In genomic region chr11:117832086-117832969, GRCm38 (mm10) we compare ENCODE assay signal across 8 mouse cellular contexts. TPM values are rescaled to one million over a fixed set of nuclear protein-coding genes. Genes with fewer than 3 reads are reported as not detected.
DNase-seq lines count a peak whose midpoint lies in the region; ATAC-seq and TF ChIP-seq lines count a peak whose summit lies in the region.

No protein-coding gene starts in this region.

- no peaks in the 10 kb centered on the region for H3K79me2 ChIP-seq in heart, adult 2 months (replicated peaks; ENCODE audit: control insufficient read depth, insufficient read depth, low read length)

- peak overlapping the region; percentile 41 for H3K4me2 ChIP-seq in embryonic facial prominence, embryonic 11.5 days (ENCODE audit: low read depth, low read length)
- H3K4me2 ChIP-seq in liver, embryonic 11.5 days: peak overlapping the region; percentile 67
- H3K4me2 ChIP-seq in stomach, embryonic 15.5 days: peak overlapping the region; percentile 55

- H3K9me3 ChIP-seq in embryonic facial prominence, embryonic 11.5 days (replicated peaks; ENCODE audit: control insufficient read depth, low read length): no peaks in the 10 kb centered on the region
- H3K9me3 ChIP-seq in liver, embryonic 11.5 days (ENCODE audit: control insufficient read depth, low read length): no peaks in the 10 kb centered on the region
- H3K9me3 ChIP-seq in stomach, embryonic 15.5 days: no peaks in the 10 kb centered on the region

- H3K4me1 ChIP-seq in embryonic facial prominence, embryonic 11.5 days (ENCODE audit: control insufficient read depth, insufficient read depth, low read length): no peaks in the 10 kb centered on the region; the same call in 1 of the 2 replicates
- peaks cover 22% of the 10 kb centered on the region for H3K4me1 ChIP-seq in heart, adult 2 months (ENCODE audit: control insufficient read depth, insufficient read depth, low read length)
- H3K4me1 ChIP-seq in liver, embryonic 11.5 days (replicated peaks; ENCODE audit: control insufficient read depth, insufficient read depth, low read length): peaks cover 58% of the 10 kb centered on the region
- peaks cover 40% of the 10 kb centered on the region for H3K4me1 ChIP-seq in stomach, embryonic 15.5 days

- H3K27ac ChIP-seq in embryonic facial prominence, embryonic 11.5 days (replicated peaks; ENCODE audit: low read depth, low read length): no peak overlapping the region
- no peak overlapping the region for H3K27ac ChIP-seq in heart, adult 2 months
- H3K27ac ChIP-seq in liver, embryonic 11.5 days (ENCODE audit: low read depth, low read length): peak overlapping the region; percentile 35; the same call in 1 of the 2 replicates
- H3K27ac ChIP-seq in stomach, embryonic 15.5 days: no peak overlapping the region

- peak overlapping the region; percentile 15 for H3K4me3 ChIP-seq in embryonic facial prominence, embryonic 11.5 days (ENCODE audit: low read depth, low read length)
- peak overlapping the region; percentile 30 for H3K4me3 ChIP-seq in heart, adult 2 months
- peak overlapping the region; percentile 42 for H3K4me3 ChIP-seq in liver, embryonic 11.5 days (ENCODE audit: low read depth, low read length)
- H3K4me3 ChIP-seq in stomach, embryonic 15.5 days (replicated peaks): peak overlapping the region; percentile 33

- H3K9ac ChIP-seq in embryonic facial prominence, embryonic 11.5 days (replicated peaks; ENCODE audit: low read length): peak overlapping the region; percentile 13; the same call in 1 of the 2 replicates
- peak overlapping the region; percentile 5; the same call in 1 of the 2 replicates for H3K9ac ChIP-seq in heart, adult 2 months (ENCODE audit: low read depth, low read length)
- H3K9ac ChIP-seq in liver, embryonic 11.5 days (ENCODE audit: low read depth, low read length): peak overlapping the region; percentile 44
- no peak overlapping the region for H3K9ac ChIP-seq in stomach, embryonic 15.5 days

- TF ChIP-seq EP300 in heart, adult 2 months (IDR thresholded peaks at IDR 0.05; ENCODE audit: insufficient read depth, low read depth, low read length): no peak

- DNase-seq in A20 (ENCODE audit: low read depth, low spot score): peak; percentile 98
- peak; percentile 65 for DNase-seq in adrenal gland, adult 2 months
- peak; percentile 75 for DNase-seq in embryonic facial prominence, embryonic 11.5 days (ENCODE audit: low spot score)
- DNase-seq in heart, adult 2 months: peak; percentile 81 to 83
- peak; percentile 57 to 80 for DNase-seq in kidney, adult 8-10 months
- peak; percentile 88 for DNase-seq in liver, embryonic 11.5 days (ENCODE audit: low spot score)
- peak; percentile 73 to 82 for DNase-seq in monocyte, adult 2 months (ENCODE audit: low read depth in 1 of 2, low spot score in 2 of 2)

- ATAC-seq in embryonic facial prominence, embryonic 11.5 days (replicated peaks; ENCODE audit: insufficient number of reproducible peaks, low FRiP score, low TSS enrichment, low read depth): peak; percentile 46; the same call in 1 of the 2 replicates
- peak; percentile 78 for ATAC-seq in liver, embryonic 11.5 days (replicated peaks; ENCODE audit: low FRiP score)
- ATAC-seq in stomach, embryonic 15.5 days (ENCODE audit: insufficient read depth, low FRiP score, low read depth): peak; percentile 45; the same call in 1 of the 2 replicates

- H3K27me3 ChIP-seq in embryonic facial prominence, embryonic 11.5 days (ENCODE audit: control insufficient read depth, insufficient read depth, low read length): no peaks in the 10 kb centered on the region
- no peaks in the 10 kb centered on the region for H3K27me3 ChIP-seq in heart, adult 2 months (ENCODE audit: control insufficient read depth, insufficient read depth, low read length)
- no peaks in the 10 kb centered on the region for H3K27me3 ChIP-seq in liver, embryonic 11.5 days (replicated peaks; ENCODE audit: control insufficient read depth, insufficient read depth, low read length)
- H3K27me3 ChIP-seq in stomach, embryonic 15.5 days (replicated peaks): no peaks in the 10 kb centered on the region

- intact Hi-C loops in heart, adult 2 months (cut with DNase I): no loop called here

- TF ChIP-seq POLR2A in heart, adult 2 months (IDR thresholded peaks at IDR 0.05; ENCODE audit: insufficient read depth, low read depth, low read length): no peak

- H3K36me3 ChIP-seq in embryonic facial prominence, embryonic 11.5 days (replicated peaks; ENCODE audit: control insufficient read depth, insufficient read depth, low read depth, low read length): no peaks in the 10 kb centered on the region
- no peaks in the 10 kb centered on the region for H3K36me3 ChIP-seq in heart, adult 2 months (ENCODE audit: control insufficient read depth, insufficient read depth, low read length)
- H3K36me3 ChIP-seq in liver, embryonic 11.5 days (ENCODE audit: control insufficient read depth, insufficient read depth, low read length): no peaks in the 10 kb centered on the region
- H3K36me3 ChIP-seq in stomach, embryonic 15.5 days: no peaks in the 10 kb centered on the region

- peak; percentile 80 for TF ChIP-seq CTCF in heart, adult 2 months (IDR thresholded peaks at IDR 0.05)

- 18% methylated on average over 28 of the region's 28 CpGs for WGBS in embryonic facial prominence, embryonic 11.5 days
- WGBS in heart, adult 2 months: 30% methylated on average over 28 of the region's 28 CpGs
- WGBS in liver, embryonic 11.5 days: 14% methylated on average over 28 of the region's 28 CpGs
- WGBS in stomach, embryonic 15.5 days: 21% methylated on average over 28 of the region's 28 CpGs

RNA-seq across cellular contexts. Expression of gene Tk1, which starts 6.4 kb away (rescaled TPM):
- 1 to 10 TPM; 2.2 to 3.1 TPM for total RNA-seq in adrenal gland, adult 2 months (2021)
- polyA plus RNA-seq in adrenal gland, adult 2 months (2012; rRNA removed): 8.6 and 10.2 TPM in 2 replicates
- polyA plus RNA-seq in embryonic facial prominence, embryonic 11.5 days (2014; fragmentation: Nextera tagmentation; extraction: Ambion mirVana): 127 and 132 TPM in 2 replicates
- 1 to 10 TPM; 1.9 to 2.0 TPM for total RNA-seq in heart, adult 2 months (2021)
- polyA plus RNA-seq in heart, adult 2 months (2012; rRNA removed): 3.0 and 3.7 TPM in 2 replicates
- polyA plus RNA-seq in liver, embryonic 11.5 days (2014; fragmentation: Nextera tagmentation; extraction: Ambion mirVana): 185 and 192 TPM in 2 replicates
- 139 and 142 TPM in 2 replicates for polyA plus RNA-seq in stomach, embryonic 15.5 days (2015; fragmentation: Nextera tagmentation; extraction: Ambion mirVana)

RNA-seq across cellular contexts. Expression of gene Afmid, which starts 6.6 kb away (rescaled TPM):
- 1 to 10 TPM; 5.5 to 6.8 TPM for total RNA-seq in adrenal gland, adult 2 months (2021)
- 9.3 and 9.6 TPM in 2 replicates for polyA plus RNA-seq in adrenal gland, adult 2 months (2012; rRNA removed)
- 3.3 and 4.3 TPM in 2 replicates for polyA plus RNA-seq in embryonic facial prominence, embryonic 11.5 days (2014; fragmentation: Nextera tagmentation; extraction: Ambion mirVana)
- total RNA-seq in heart, adult 2 months (2021): 1 to 10 TPM; 2.5 to 3.2 TPM
- polyA plus RNA-seq in heart, adult 2 months (2012; rRNA removed): 11.8 and 14.3 TPM in 2 replicates
- 8.4 and 11.1 TPM in 2 replicates for polyA plus RNA-seq in liver, embryonic 11.5 days (2014; fragmentation: Nextera tagmentation; extraction: Ambion mirVana)
- polyA plus RNA-seq in stomach, embryonic 15.5 days (2015; fragmentation: Nextera tagmentation; extraction: Ambion mirVana): 7.2 and 7.4 TPM in 2 replicates

RNA-seq across cellular contexts. Expression of gene Birc5, which starts 16.7 kb away (rescaled TPM):
- total RNA-seq in adrenal gland, adult 2 months (2021): 1 to 10 TPM; 1.1 to 2.8 TPM
- 2.1 and 2.6 TPM in 2 replicates for polyA plus RNA-seq in adrenal gland, adult 2 months (2012; rRNA removed)
- polyA plus RNA-seq in embryonic facial prominence, embryonic 11.5 days (2014; fragmentation: Nextera tagmentation; extraction: Ambion mirVana): 416 and 441 TPM in 2 replicates
- total RNA-seq in heart, adult 2 months (2021): under 1 TPM; 0.18 to 0.80 TPM
- 0.35 and 0.79 TPM in 2 replicates for polyA plus RNA-seq in heart, adult 2 months (2012; rRNA removed)
- polyA plus RNA-seq in liver, embryonic 11.5 days (2014; fragmentation: Nextera tagmentation; extraction: Ambion mirVana): 430 and 440 TPM in 2 replicates
- polyA plus RNA-seq in stomach, embryonic 15.5 days (2015; fragmentation: Nextera tagmentation; extraction: Ambion mirVana): 293 and 308 TPM in 2 replicates

RNA-seq across cellular contexts. Expression of gene Gm20708, which starts 22.9 kb away (rescaled TPM):
- total RNA-seq in adrenal gland, adult 2 months (2021): 1 to 10 TPM in 1 of 2 experiments, under 1 TPM in 1; 0.59 to 1.0 TPM
- polyA plus RNA-seq in adrenal gland, adult 2 months (2012; rRNA removed): 0.08 TPM in 1 of 2 replicates, not detected in the other
- polyA plus RNA-seq in embryonic facial prominence, embryonic 11.5 days (2014; fragmentation: Nextera tagmentation; extraction: Ambion mirVana): 0.17 TPM in 1 of 2 replicates, not detected in the other
- under 1 TPM; 0.44 to 0.48 TPM for total RNA-seq in heart, adult 2 months (2021)
- 0.57 and 0.79 TPM in 2 replicates for polyA plus RNA-seq in heart, adult 2 months (2012; rRNA removed)
- polyA plus RNA-seq in liver, embryonic 11.5 days (2014; fragmentation: Nextera tagmentation; extraction: Ambion mirVana): 0.21 and 0.80 TPM in 2 replicates
- 0.53 and 1.3 TPM in 2 replicates for polyA plus RNA-seq in stomach, embryonic 15.5 days (2015; fragmentation: Nextera tagmentation; extraction: Ambion mirVana)

RNA-seq across cellular contexts. Expression of gene Syngr2, which starts 22.9 kb away (rescaled TPM):
- 10 to 100 TPM; 77.3 to 95.7 TPM for total RNA-seq in adrenal gland, adult 2 months (2021)
- 171 and 220 TPM in 2 replicates for polyA plus RNA-seq in adrenal gland, adult 2 months (2012; rRNA removed)
- polyA plus RNA-seq in embryonic facial prominence, embryonic 11.5 days (2014; fragmentation: Nextera tagmentation; extraction: Ambion mirVana): 30.4 and 32.9 TPM in 2 replicates
- 100 to 1,000 TPM; 109 to 129 TPM for total RNA-seq in heart, adult 2 months (2021)
- 217 and 273 TPM in 2 replicates for polyA plus RNA-seq in heart, adult 2 months (2012; rRNA removed)
- polyA plus RNA-seq in liver, embryonic 11.5 days (2014; fragmentation: Nextera tagmentation; extraction: Ambion mirVana): 92.1 and 99.4 TPM in 2 replicates
- 132 and 137 TPM in 2 replicates for polyA plus RNA-seq in stomach, embryonic 15.5 days (2015; fragmentation: Nextera tagmentation; extraction: Ambion mirVana)

Comparison
In these comparisons a context has a peak if more than half of its experiments do, and no peak if none do; other contexts are left out.
1. RNA of gene Tk1, which starts 6.4 kb away (polyA plus RNA-seq): 185 to 192 TPM in liver, embryonic 11.5 days, 139 to 142 TPM in stomach, embryonic 15.5 days and 127 to 132 TPM in embryonic facial prominence, embryonic 11.5 days; 8.6 to 10.2 TPM in adrenal gland, adult 2 months and 3.0 to 3.7 TPM in heart, adult 2 months; every median in the first group is over 10 times any median in the second.
2. RNA of gene Birc5, which starts 16.7 kb away (polyA plus RNA-seq): 416 to 441 TPM in embryonic facial prominence, embryonic 11.5 days, 430 to 440 TPM in liver, embryonic 11.5 days and 293 to 308 TPM in stomach, embryonic 15.5 days; 2.1 to 2.6 TPM in adrenal gland, adult 2 months and 0.35 to 0.79 TPM in heart, adult 2 months; every median in the first group is over 10 times any median in the second.
3. Peak in every context shown above with its lines, with median percentiles within 50 percentile points of each other: DNase-seq, ATAC-seq, H3K4me2 ChIP-seq and H3K4me3 ChIP-seq.